Mouse (Mus musculus) myocyte (in vitro differentiated cells): ENCODE measurements around the gene Kcnk2. TPM values are rescaled to one million over a fixed set of nuclear protein-coding genes. Genes with fewer than 3 reads are reported as not detected.

Experiments used
- H3K27me3 ChIP-seq: one replicate; pipeline ENCODE4 v1.6.1; 2011; ENCODE audit not compliant: control insufficient read depth, insufficient read depth, insufficient read length
- H3K36me3 ChIP-seq: one replicate; pipeline ENCODE4 v1.6.1; 2011; ENCODE audit not compliant: control insufficient read depth, insufficient read depth
- H3K4me2 ChIP-seq: one replicate; pipeline ENCODE4 v1.6.1; 2011; ENCODE audit warnings: low read depth, control low read depth
- H3K4me3 ChIP-seq: one replicate; pipeline ENCODE4 v1.5.1; 2011; ENCODE audit warnings: mild to moderate bottlenecking, control low read depth, moderate library complexity
- H3K79me2 ChIP-seq: one replicate; pipeline ENCODE4 v1.6.1; 2011; ENCODE audit not compliant: control insufficient read depth, insufficient read depth
- H3ac ChIP-seq: one replicate; pipeline ENCODE4 v1.6.1; 2011; ENCODE audit not compliant: control insufficient read depth, insufficient read length
- CEBPB ChIP-seq: IDR thresholded peaks from 2 replicates; pipeline ENCODE4 v1.6.1; 2011; ENCODE audit warnings: mild to moderate bottlenecking, moderate library complexity; ENCODE audit not compliant: poor library complexity, insufficient read depth, severe bottlenecking
- E2F4 ChIP-seq: IDR thresholded peaks from one replicate; pipeline ENCODE4 v1.6.1; 2011; ENCODE audit warnings: mild to moderate bottlenecking, control low read depth, moderate library complexity; ENCODE audit not compliant: insufficient read depth
- MAX ChIP-seq: IDR thresholded peaks from one replicate; pipeline ENCODE4 v1.6.1; 2011; ENCODE audit warnings: low read depth, mild to moderate bottlenecking, control low read depth
- MYOD1 ChIP-seq, 3 experiments: IDR thresholded peaks; one replicate each; pipeline ENCODE4 v1.6.1; 2011; ENCODE audit warnings: control low read depth in 2 of 3, low read depth in 2 of 3, mild to moderate bottlenecking in 2 of 3, moderate library complexity in 1 of 3; ENCODE audit not compliant: insufficient read length in 2 of 3, control insufficient read depth in 1 of 3
- MYOG ChIP-seq, 3 experiments: IDR thresholded peaks; one replicate each; pipeline ENCODE4 v1.6.1; 2011; ENCODE audit warnings: control low read depth in 2 of 3, low read depth in 2 of 3, mild to moderate bottlenecking in 2 of 3; ENCODE audit not compliant: insufficient read length in 2 of 3, control insufficient read depth in 1 of 3, insufficient read depth in 1 of 3
- POLR2A ChIP-seq: IDR thresholded peaks from one replicate; pipeline ENCODE4 v1.6.1; 2011; ENCODE audit warnings: low read depth, mild to moderate bottlenecking, control low read depth, moderate library complexity; ENCODE audit not compliant: insufficient read length
- POLR2AphosphoS2 ChIP-seq: IDR thresholded peaks from one replicate; pipeline ENCODE4 v1.6.1; 2011; ENCODE audit warnings: low read depth, control low read depth; ENCODE audit not compliant: insufficient read length
- REST ChIP-seq: IDR thresholded peaks from one replicate; pipeline ENCODE4 v1.6.1; 2011; ENCODE audit warnings: mild to moderate bottlenecking, control low read depth, moderate library complexity; ENCODE audit not compliant: insufficient read depth, insufficient read length
- SRF ChIP-seq: IDR thresholded peaks from one replicate; pipeline ENCODE4 v1.6.1; 2011; ENCODE audit warnings: low read depth; ENCODE audit not compliant: control insufficient read depth, insufficient read length
- TCF12 ChIP-seq: IDR thresholded peaks from one replicate; pipeline ENCODE4 v1.6.1; 2011; ENCODE audit warnings: mild to moderate bottlenecking, control low read depth; ENCODE audit not compliant: poor library complexity, insufficient read depth, severe bottlenecking
- TCF3 ChIP-seq: IDR thresholded peaks from one replicate; pipeline ENCODE4 v1.6.1; 2011; ENCODE audit warnings: low read depth, control low read depth; ENCODE audit not compliant: insufficient read length
- USF1 ChIP-seq: IDR thresholded peaks from one replicate; pipeline ENCODE4 v1.6.1; 2011; ENCODE audit warnings: low read depth, mild to moderate bottlenecking, control low read depth, moderate library complexity
- polyA plus RNA-seq: library from polyadenylated mRNA; unstranded; fragments of >200 nt; fragmentation: generic; extraction: Trizol; gene quantifications from one replicate; pipeline ENCODE4 v1.2.1, GENCODE M21; 2012; ENCODE audit warnings: missing spikeins

Gene Kcnk2
- polyA plus RNA-seq, 1 experiment: 4.7 TPM

DNA sequence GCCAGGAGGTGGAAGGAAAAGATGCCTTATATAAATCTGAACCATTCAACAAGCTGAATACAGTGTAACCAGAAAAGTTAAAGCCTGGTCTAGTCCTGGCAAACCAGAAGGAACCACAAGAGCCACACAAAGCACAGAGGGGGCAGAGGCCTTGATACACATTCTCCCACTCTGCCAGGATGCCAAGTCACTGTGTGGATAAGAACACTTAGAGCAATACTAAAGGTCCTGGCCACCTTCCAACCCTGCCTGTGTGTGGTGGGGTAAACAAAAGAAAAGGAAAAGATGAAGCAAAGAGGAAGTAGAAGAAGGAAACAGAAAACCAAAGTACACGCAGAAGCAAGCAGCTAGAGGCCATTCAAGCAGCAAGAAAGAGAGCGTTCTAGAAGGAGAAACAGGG lies 91.9 kb downstream of the Kcnk2 start:
- no peak for TF ChIP-seq E2F4
- TF ChIP-seq MYOD1 (IDR thresholded peaks at IDR 0.05; ENCODE audit: control insufficient read depth in 1 of 3, insufficient read length in 2 of 3, low read depth in 2 of 3): no peak
- no peak for TF ChIP-seq SRF
- no peak for TF ChIP-seq MYOG (IDR thresholded peaks at IDR 0.05; ENCODE audit: control insufficient read depth in 1 of 3, insufficient read depth in 1 of 3, insufficient read length in 2 of 3, low read depth in 2 of 3)
- no peak for TF ChIP-seq TCF3
- no peak overlapping the region for H3ac ChIP-seq
- no peaks in the 10 kb centered on the region for H3K79me2 ChIP-seq
- no peak overlapping the region for H3K4me2 ChIP-seq
- H3K27me3 ChIP-seq: no peaks in the 10 kb centered on the region
- H3K4me3 ChIP-seq: no peak overlapping the region
- no peaks in the 10 kb centered on the region for H3K36me3 ChIP-seq

DNA sequence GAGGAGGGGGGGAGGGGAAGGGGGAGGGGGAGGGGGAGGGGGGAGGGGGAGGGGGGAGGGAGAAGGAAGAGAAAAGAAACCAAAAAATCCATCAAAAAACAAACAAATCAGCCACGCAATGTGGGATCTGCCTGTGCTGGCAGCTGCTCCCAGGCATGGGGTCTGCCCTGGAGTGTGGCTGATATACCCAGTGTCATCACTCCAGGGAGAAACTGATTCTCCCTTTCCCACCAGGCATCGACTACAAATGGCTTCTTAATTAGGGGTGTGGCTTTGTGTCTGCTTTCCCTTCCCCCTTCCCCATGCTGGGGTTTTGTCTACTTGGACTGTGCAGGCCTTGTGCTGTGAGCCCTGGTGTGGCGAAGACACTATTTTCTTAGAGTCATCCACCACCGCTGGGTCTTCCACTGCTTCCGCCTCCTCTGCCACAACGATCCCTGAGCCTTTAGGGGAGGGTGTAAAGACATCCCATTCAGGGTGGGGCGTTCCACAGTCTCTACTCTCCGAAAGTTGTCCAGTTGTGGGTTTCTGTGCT lies 97.0 kb downstream of the Kcnk2 start:
- Histone ChIP-seq H3K4me2 (no peak overlapping the region), H3K27me3 (no peaks in the 10 kb centered on the region), H3K36me3 (no peaks in the 10 kb centered on the region), H3K79me2 (no peaks in the 10 kb centered on the region), H3K4me3 (no peak overlapping the region), H3ac (no peak overlapping the region)
- TF ChIP-seq E2F4 (no peak), MYOG (IDR thresholded peaks at IDR 0.05; ENCODE audit: control insufficient read depth in 1 of 3, insufficient read depth in 1 of 3, insufficient read length in 2 of 3, low read depth in 2 of 3) (no peak), POLR2AphosphoS2 (no peak)

DNA sequence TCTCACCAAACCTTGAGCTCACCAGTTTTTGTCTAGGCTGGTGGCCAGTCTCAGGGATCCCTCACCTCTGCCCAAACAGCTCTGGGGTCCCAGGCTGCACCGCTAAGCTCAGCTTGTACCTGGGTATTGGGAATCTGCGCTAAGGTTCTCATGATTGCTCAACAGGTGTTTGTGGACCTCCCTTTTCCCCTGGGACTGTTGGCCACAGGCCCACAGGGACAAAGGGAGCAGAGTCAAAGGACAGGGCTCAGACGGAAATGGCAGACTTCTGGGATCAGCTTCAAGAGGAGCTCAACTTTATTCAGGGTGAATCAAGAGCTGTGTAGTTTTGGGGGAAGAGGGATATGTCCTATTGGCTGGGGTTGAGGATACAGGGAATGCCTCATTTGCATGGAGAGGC lies 99.1 kb downstream of the Kcnk2 start:
- TF ChIP-seq MYOD1 (IDR thresholded peaks at IDR 0.05; ENCODE audit: control insufficient read depth in 1 of 3, insufficient read length in 2 of 3, low read depth in 2 of 3): no peak
- no peak for TF ChIP-seq USF1
- no peak for TF ChIP-seq POLR2A
- TF ChIP-seq MYOG (IDR thresholded peaks at IDR 0.05; ENCODE audit: control insufficient read depth in 1 of 3, insufficient read depth in 1 of 3, insufficient read length in 2 of 3, low read depth in 2 of 3): no peak
- no peak for TF ChIP-seq TCF12
- no peak for TF ChIP-seq REST
- no peak for TF ChIP-seq TCF3
- TF ChIP-seq POLR2AphosphoS2: no peak
- no peak for TF ChIP-seq MAX
- TF ChIP-seq CEBPB: no peak
- no peak for TF ChIP-seq E2F4
- TF ChIP-seq SRF: no peak
- H3K4me3 ChIP-seq: no peak overlapping the region
- no peaks in the 10 kb centered on the region for H3K27me3 ChIP-seq
- no peak overlapping the region for H3K4me2 ChIP-seq
- no peaks in the 10 kb centered on the region for H3K79me2 ChIP-seq
- no peaks in the 10 kb centered on the region for H3K36me3 ChIP-seq
- no peak overlapping the region for H3ac ChIP-seq

DNA sequence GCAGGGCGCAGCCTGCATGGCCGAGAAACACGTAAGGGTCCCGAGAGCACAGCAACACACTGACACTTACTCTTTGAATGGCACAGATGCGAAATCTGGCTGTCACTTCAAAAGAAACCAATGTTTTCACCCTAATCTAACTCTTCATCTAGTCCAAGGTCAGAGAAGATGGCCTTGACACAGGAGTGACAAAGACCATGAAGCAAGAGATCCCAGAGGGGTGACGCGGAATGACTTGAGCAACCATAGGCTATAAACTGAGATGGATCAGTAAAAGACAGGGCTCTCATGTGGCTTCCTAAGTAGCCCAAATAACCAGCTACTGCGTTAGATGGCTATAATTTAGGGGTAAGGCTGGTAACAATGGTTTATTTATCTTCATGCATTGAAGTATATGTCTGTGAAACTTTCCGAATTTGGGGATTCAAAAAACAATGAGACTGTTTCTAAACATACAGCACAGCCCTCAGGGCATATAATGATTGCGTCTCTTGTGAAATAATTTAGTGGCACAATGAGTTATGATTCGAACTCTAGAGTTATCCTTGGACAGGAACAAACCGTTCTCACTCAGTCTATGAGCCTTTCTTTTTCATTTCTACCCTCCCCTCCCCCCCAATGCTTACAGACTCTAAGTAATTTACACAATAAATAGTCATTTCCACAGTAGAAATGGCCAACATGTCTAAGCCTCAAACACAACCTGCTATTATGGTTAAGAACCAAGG lies 108.2 kb downstream of the Kcnk2 start:
- no peak overlapping the region for H3K4me3 ChIP-seq
- H3K4me2 ChIP-seq: no peak overlapping the region
- no peak overlapping the region for H3ac ChIP-seq
- H3K27me3 ChIP-seq: no peaks in the 10 kb centered on the region
- TF ChIP-seq MYOG (IDR thresholded peaks at IDR 0.05; ENCODE audit: control insufficient read depth in 1 of 3, insufficient read depth in 1 of 3, insufficient read length in 2 of 3, low read depth in 2 of 3): no peak
- TF ChIP-seq MAX: no peak
- TF ChIP-seq REST: no peak
- no peak for TF ChIP-seq POLR2A
- no peaks in the 10 kb centered on the region for H3K36me3 ChIP-seq
- H3K79me2 ChIP-seq: no peaks in the 10 kb centered on the region

DNA sequence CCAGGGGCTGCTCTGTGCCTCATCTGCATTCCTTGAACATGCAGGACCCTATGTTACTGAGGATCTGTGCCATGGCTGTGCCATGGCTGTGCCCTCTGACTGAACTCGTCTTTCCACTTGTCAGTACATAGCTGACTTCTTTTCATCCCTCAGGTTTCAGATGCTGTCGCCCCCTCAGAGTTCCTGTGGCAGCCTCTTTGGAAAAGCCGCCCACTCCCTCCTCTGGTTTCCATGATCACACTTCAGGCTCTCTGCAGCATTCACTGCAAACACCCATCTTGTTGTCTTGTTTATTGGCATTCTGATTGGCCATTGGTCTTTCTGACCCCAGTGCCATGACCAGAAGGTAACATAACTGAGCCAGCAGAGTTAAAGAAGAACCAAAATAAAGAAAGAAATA lies 111.2 kb downstream of the Kcnk2 start:
- no peak overlapping the region for H3K4me3 ChIP-seq
- no peaks in the 10 kb centered on the region for H3K36me3 ChIP-seq
- no peaks in the 10 kb centered on the region for H3K27me3 ChIP-seq
- H3K4me2 ChIP-seq: no peak overlapping the region
- no peak overlapping the region for H3ac ChIP-seq
- TF ChIP-seq MYOG (IDR thresholded peaks at IDR 0.05; ENCODE audit: control insufficient read depth in 1 of 3, insufficient read depth in 1 of 3, insufficient read length in 2 of 3, low read depth in 2 of 3) (no peak), MYOD1 (IDR thresholded peaks at IDR 0.05; ENCODE audit: control insufficient read depth in 1 of 3, insufficient read length in 2 of 3, low read depth in 2 of 3) (no peak), CEBPB (no peak), TCF3 (no peak), REST (no peak), POLR2AphosphoS2 (no peak), E2F4 (no peak), POLR2A (no peak)
- H3K79me2 ChIP-seq: no peaks in the 10 kb centered on the region
